Mouse (Mus musculus) E14TG2a.4 (cell line): ENCODE data around the gene Lhpp.
A peak's percentile ranks its signal among the peaks of the same experiment; 100 is the strongest.

Experiments used
- H3K27me3 ChIP-seq: 2 replicates; pipeline ENCODE4 v1.6.1; 2014; ENCODE audit warnings: low read length, control low read depth; ENCODE audit not compliant: insufficient read depth
- H3K36me3 ChIP-seq: 2 replicates; pipeline ENCODE4 v1.6.1; 2014; ENCODE audit warnings: low read length, control low read depth; ENCODE audit not compliant: insufficient read depth
- H3K4me1 ChIP-seq: replicated peaks from 2 replicates; pipeline ENCODE4 v1.6.1; 2014; ENCODE audit warnings: low read depth, low read length, control low read depth
- H3K4me3 ChIP-seq: replicated peaks from 2 replicates; pipeline ENCODE4 v1.5.1; 2014; ENCODE audit warnings: mild to moderate bottlenecking, low read length
- H3K9me3 ChIP-seq: 2 replicates; pipeline ENCODE4 v1.6.1; 2014; ENCODE audit warnings: low read length, control low read depth
- CTCF ChIP-seq: conservative IDR thresholded peaks from 2 replicates; pipeline ENCODE4 v1.5.1; 2014; ENCODE audit warnings: low read length
- NANOG ChIP-seq: IDR thresholded peaks from 2 replicates; pipeline ENCODE4 v1.6.1; 2014; ENCODE audit warnings: borderline replicate concordance, low read length, mixed read lengths
- POU5F1 ChIP-seq: IDR thresholded peaks from 2 replicates; pipeline ENCODE4 v1.6.1; 2014; ENCODE audit warnings: low read length, borderline replicate concordance

Gene Lhpp

GRCm38 (mm10) chr7:132703515-132704309 is 93.3 kb downstream of the Lhpp start:
- Histone ChIP-seq H3K4me1 (peaks cover 10% of the 10 kb centered on the region; the same call in 1 of the 2 replicates), H3K27me3 (peaks cover 24% of the 10 kb centered on the region)
- TF ChIP-seq NANOG (no peak), CTCF (no peak), POU5F1 (no peak)

GRCm38 (mm10) chr7:132704310-132704875 is 94.0 kb downstream of the Lhpp start:
- Histone ChIP-seq H3K4me3 (no peak overlapping the region), H3K4me1 (peaks cover 10% of the 10 kb centered on the region; the same call in 1 of the 2 replicates), H3K27me3 (peaks cover 21% of the 10 kb centered on the region), H3K9me3 (no peaks in the 10 kb centered on the region), H3K36me3 (no peaks in the 10 kb centered on the region)
- TF ChIP-seq NANOG (no peak), CTCF (no peak), POU5F1 (no peak)

More at GRCm38 (mm10) chr7:132703515-132704309, 93.3 kb downstream of the Lhpp start:
- H3K4me3 ChIP-seq, result no peak overlapping the region
- no peaks in the 10 kb centered on the region for H3K36me3 ChIP-seq
- no peaks in the 10 kb centered on the region for H3K9me3 ChIP-seq

- Histone ChIP-seq H3K27me3 (peaks cover 18% of the 10 kb centered on the region), H3K4me3 (no peak overlapping the region), H3K9me3 (no peaks in the 10 kb centered on the region), H3K4me1 (peaks cover 2% of the 10 kb centered on the region; the same call in 1 of the 2 replicates), H3K36me3 (no peaks in the 10 kb centered on the region)
- no peak for TF ChIP-seq NANOG
- TF ChIP-seq CTCF, result peak; percentile 33; the same call in 1 of the 2 replicates
These were observed 94.7 kb downstream of the Lhpp start for GRCm38 (mm10) chr7:132705130-132705529.

- Histone ChIP-seq H3K4me3 (peak overlapping the region; percentile 64), H3K27me3 (0 out of 2 replicates have a peak, but pooled peaks cover 3% of the 10 kb centered on the region), H3K9me3 (no peaks in the 10 kb centered on the region), H3K36me3 (peaks cover 13% of the 10 kb centered on the region; the same call in 1 of the 2 replicates), H3K4me1 (peaks cover 28% of the 10 kb centered on the region)
- TF ChIP-seq CTCF (no peak), NANOG (no peak), POU5F1 (no peak)
These were observed 101.1 kb downstream of the Lhpp start for GRCm38 (mm10) chr7:132711579-132711978.

- Histone ChIP-seq H3K9me3 (no peaks in the 10 kb centered on the region), H3K36me3 (peaks cover 13% of the 10 kb centered on the region; the same call in 1 of the 2 replicates), H3K4me3 (peak overlapping the region; percentile 64), H3K27me3 (0 out of 2 replicates have a peak, but pooled peaks cover 3% of the 10 kb centered on the region), H3K4me1 (peaks cover 28% of the 10 kb centered on the region)
- TF ChIP-seq POU5F1 (no peak), NANOG (no peak), CTCF (no peak)
These were observed 101.7 kb downstream of the Lhpp start for GRCm38 (mm10) chr7:132712044-132712708.

GRCm38 (mm10) chr7:132712956-132713355 is 102.5 kb downstream of the Lhpp start:
- TF ChIP-seq NANOG, result no peak
- no peak for TF ChIP-seq POU5F1
- TF ChIP-seq CTCF, result no peak
- Histone ChIP-seq H3K9me3 (no peaks in the 10 kb centered on the region), H3K27me3 (no peaks in the 10 kb centered on the region), H3K4me1 (peaks cover 35% of the 10 kb centered on the region), H3K4me3 (no peak overlapping the region), H3K36me3 (peaks cover 13% of the 10 kb centered on the region; the same call in 1 of the 2 replicates)

- H3K4me1 ChIP-seq, result peaks cover 35% of the 10 kb centered on the region
- TF ChIP-seq POU5F1 (no peak), CTCF (no peak), NANOG (no peak)
- no peak overlapping the region for H3K4me3 ChIP-seq
- H3K36me3 ChIP-seq, result peaks cover 13% of the 10 kb centered on the region; the same call in 1 of the 2 replicates
- H3K9me3 ChIP-seq, result no peaks in the 10 kb centered on the region
- H3K27me3 ChIP-seq, result no peaks in the 10 kb centered on the region
These were observed 103.2 kb downstream of the Lhpp start for GRCm38 (mm10) chr7:132713483-132714126.
